10 mouse cellular contexts compared by ENCODE assay signal in the genomic region with DNA sequence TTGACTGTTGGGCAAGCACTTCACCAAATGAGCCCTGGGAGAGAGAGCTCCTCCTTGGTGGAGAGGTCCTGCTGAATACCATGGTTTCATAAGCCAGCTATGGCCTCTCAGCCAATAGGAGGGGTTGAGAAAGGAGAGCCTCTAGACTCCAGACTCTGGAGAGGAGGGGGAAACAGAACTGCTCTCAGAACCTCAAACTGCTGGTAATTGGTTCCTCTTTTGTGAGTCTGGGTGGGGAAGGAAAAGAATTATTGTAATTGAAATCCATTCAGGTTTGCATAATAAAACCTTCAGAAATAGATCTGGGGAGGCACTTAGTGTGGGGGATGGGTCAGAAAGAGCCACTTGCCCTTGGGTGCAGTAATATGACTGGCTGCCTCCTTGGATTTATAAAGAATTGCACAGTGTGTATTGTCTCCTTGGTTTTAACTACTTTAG.
A peak's percentile ranks its signal among the peaks of the same experiment; 100 is the strongest.
DNase-seq lines count a peak whose midpoint lies in the region; ATAC-seq lines count a peak whose summit lies in the region.
"Had no signal": no experiment of that assay in that cellular context is flagged by ENCODE, and none has a peak within 500 bp of the region (broad histone marks: within the 10 kb centered on the region; RNA-seq: fewer than 3 reads in every experiment).

No protein-coding gene starts in this region.

- no peak overlapping the region for H3K9ac ChIP-seq in hindbrain, embryonic 13.5 days
- H3K9ac ChIP-seq in liver, embryonic 15.5 days = no peak overlapping the region
- H3K9ac ChIP-seq: limb, embryonic 13.5 days had no signal

- 0 out of 2 replicates have a peak, but pooled peaks have one; percentile 52 for ATAC-seq in hindbrain, embryonic 13.5 days (ENCODE audit: low FRiP score)
- ATAC-seq in common myeloid progenitor, adult 5-6 weeks (replicated peaks; ENCODE audit: low read depth, poor library complexity, severe bottlenecking) = peak; percentile 90
- 0 out of 2 replicates have a peak, but pooled peaks have one; percentile 22 for ATAC-seq in liver, embryonic 15.5 days (ENCODE audit: insufficient read depth)
- ATAC-seq in activated CD4-positive, CD25-positive, alpha-beta regulatory T cell, adult 4 months = no peak
- no peak for ATAC-seq in megakaryocyte-erythroid progenitor cell, adult 5-6 weeks (replicated peaks; ENCODE audit: low FRiP score, low TSS enrichment, poor library complexity, severe bottlenecking)

- no peaks in the 10 kb centered on the region for H3K27me3 ChIP-seq in hindbrain, embryonic 13.5 days
- H3K27me3 ChIP-seq in hindbrain, embryonic 10.5 days (ENCODE audit: insufficient read depth, poor library complexity, severe bottlenecking) = no peaks in the 10 kb centered on the region
- no peaks in the 10 kb centered on the region for H3K27me3 ChIP-seq in liver, embryonic 15.5 days
- H3K27me3 ChIP-seq: limb, embryonic 13.5 days had no signal

- no peaks in the 10 kb centered on the region for H3K9me3 ChIP-seq in hindbrain, embryonic 13.5 days
- H3K9me3 ChIP-seq in hindbrain, embryonic 10.5 days = no peaks in the 10 kb centered on the region
- H3K9me3 ChIP-seq in liver, embryonic 15.5 days (replicated peaks) = no peaks in the 10 kb centered on the region
- H3K9me3 ChIP-seq: limb, embryonic 13.5 days had no signal

- peaks cover 14% of the 10 kb centered on the region; the same call in 1 of the 2 replicates for H3K36me3 ChIP-seq in hindbrain, embryonic 13.5 days
- H3K36me3 ChIP-seq in hindbrain, embryonic 10.5 days = peaks cover 34% of the 10 kb centered on the region
- 0 out of 2 replicates have a peak, but pooled peaks cover 8% of the 10 kb centered on the region for H3K36me3 ChIP-seq in liver, embryonic 15.5 days (replicated peaks)

- peaks cover 44% of the 10 kb centered on the region for H3K4me1 ChIP-seq in hindbrain, embryonic 13.5 days (replicated peaks)
- peaks cover 23% of the 10 kb centered on the region for H3K4me1 ChIP-seq in hindbrain, embryonic 10.5 days (replicated peaks)
- H3K4me1 ChIP-seq in liver, embryonic 15.5 days (replicated peaks) = no peaks in the 10 kb centered on the region

- no peak for DNase-seq in hindbrain, embryonic 10.5 days (ENCODE audit: low spot score)
- DNase-seq in 416B (ENCODE audit: low read depth) = peak; percentile 69
- DNase-seq in embryo, embryonic 9.5 days (ENCODE audit: extremely low spot score) = no peak
- DNase-seq: adrenal gland, postnatal 36 days had no signal

- H3K4me2 ChIP-seq in hindbrain, embryonic 13.5 days = no peak overlapping the region
- no peak overlapping the region for H3K4me2 ChIP-seq in liver, embryonic 15.5 days
- H3K4me2 ChIP-seq: limb, embryonic 13.5 days had no signal

- H3K4me3 ChIP-seq in hindbrain, embryonic 13.5 days = no peak overlapping the region
- no peak overlapping the region for H3K4me3 ChIP-seq in hindbrain, embryonic 10.5 days
- H3K4me3 ChIP-seq in liver, embryonic 15.5 days (replicated peaks) = no peak overlapping the region
- H3K4me3 ChIP-seq: limb, embryonic 13.5 days had no signal

- H3K27ac ChIP-seq in hindbrain, embryonic 13.5 days = peak overlapping the region; percentile 76
- no peak overlapping the region for H3K27ac ChIP-seq in hindbrain, embryonic 10.5 days
- no peak overlapping the region for H3K27ac ChIP-seq in liver, embryonic 15.5 days (replicated peaks)
- H3K27ac ChIP-seq: limb, embryonic 13.5 days had no signal

Comparison
In these comparisons a context has a peak if more than half of its experiments do, and no peak if none do; other contexts are left out.
1. ATAC-seq: peak in hindbrain, embryonic 13.5 days (single experiment), common myeloid progenitor, adult 5-6 weeks (single experiment) and liver, embryonic 15.5 days (single experiment); none in activated CD4-positive, CD25-positive, alpha-beta regulatory T cell, adult 4 months (single experiment) and megakaryocyte-erythroid progenitor cell, adult 5-6 weeks (single experiment).